Comparison of ENCODE assay signal across 14 mouse cellular contexts in the genomic region with DNA sequence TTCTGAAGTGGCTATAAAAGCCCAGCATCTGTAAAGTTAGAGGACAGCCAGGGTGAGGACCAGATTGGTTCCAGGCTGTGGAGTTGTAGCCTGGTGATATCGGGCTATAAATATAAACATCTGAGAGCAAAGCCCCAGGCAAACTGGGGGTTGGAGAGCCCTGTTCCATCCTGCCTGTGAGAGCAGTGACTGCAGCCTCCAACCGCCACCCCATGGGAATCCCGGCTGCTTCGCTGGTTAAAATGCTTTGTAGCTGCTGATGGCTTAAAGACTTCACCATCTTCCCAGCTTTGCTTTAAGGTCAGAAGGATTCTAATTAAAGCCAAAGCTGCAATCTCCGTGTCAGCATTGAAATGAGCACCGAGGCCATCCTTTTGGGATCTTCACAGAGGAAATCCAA. TPM values are rescaled to one million over a fixed set of nuclear protein-coding genes. Genes with fewer than 3 reads are reported as not detected.
DNase-seq lines count a peak whose midpoint lies in the region; ATAC-seq and TF ChIP-seq lines count a peak whose summit lies in the region.
"Had no signal": no experiment of that assay in that cellular context is flagged by ENCODE, and none has a peak within 500 bp of the region (broad histone marks: within the 10 kb centered on the region; RNA-seq: fewer than 3 reads in every experiment).

No protein-coding gene starts in this region.

- no peaks in the 10 kb centered on the region for H3K36me3 ChIP-seq in heart, embryonic 11.5 days (ENCODE audit: control insufficient read depth, insufficient read depth, low read length)
- H3K36me3 ChIP-seq in heart, embryonic 10.5 days = no peaks in the 10 kb centered on the region
- H3K36me3 ChIP-seq in midbrain, embryonic 12.5 days = no peaks in the 10 kb centered on the region
- H3K36me3 ChIP-seq: limb, embryonic 15.5 days had no signal

- no peak for DNase-seq in heart, embryonic 10.5 days (ENCODE audit: low spot score)
- DNase-seq in brain, embryonic 14.5 days (ENCODE audit: low read depth) = peak; percentile 65
- DNase-seq in forelimb bud, embryonic 11.5 days (ENCODE audit: low read depth, low spot score) = peak; percentile 43
- DNase-seq in urinary bladder, postnatal 36 days (ENCODE audit: low spot score in 2 of 2) = no peak
- DNase-seq in left cerebral cortex, adult 11 months (ENCODE audit: low spot score) = no peak
- DNase-seq in frontal cortex, postnatal 14 days (ENCODE audit: low spot score in 2 of 2) = no peak
- DNase-seq: cerebellum, postnatal 14 days; gastrocnemius, postnatal 10 days; thymus, postnatal 25 days had no signal

- TF ChIP-seq POLR2A in brain, embryonic 14.5 days (IDR thresholded peaks at IDR 0.05; ENCODE audit: borderline replicate concordance, extremely low read depth, insufficient read depth, insufficient read length, poor library complexity, severe bottlenecking) = no peak

- H3K4me2 ChIP-seq in heart, embryonic 11.5 days = no peak overlapping the region; the same call in 1 of the 2 replicates
- 0 out of 2 replicates have a peak overlapping the region, but pooled peaks have one; percentile 13 for H3K4me2 ChIP-seq in midbrain, embryonic 12.5 days (replicated peaks)
- H3K4me2 ChIP-seq: limb, embryonic 15.5 days had no signal

- no peak overlapping the region for H3K4me3 ChIP-seq in heart, embryonic 11.5 days (ENCODE audit: low read depth, low read length)
- no peak overlapping the region for H3K4me3 ChIP-seq in heart, embryonic 10.5 days
- H3K4me3 ChIP-seq in midbrain, embryonic 12.5 days = no peak overlapping the region
- H3K4me3 ChIP-seq: limb, embryonic 15.5 days had no signal

- no peaks in the 10 kb centered on the region for H3K9me3 ChIP-seq in heart, embryonic 11.5 days (replicated peaks; ENCODE audit: control insufficient read depth, low read length)
- H3K9me3 ChIP-seq in heart, embryonic 10.5 days = no peaks in the 10 kb centered on the region
- no peaks in the 10 kb centered on the region for H3K9me3 ChIP-seq in midbrain, embryonic 12.5 days
- H3K9me3 ChIP-seq: limb, embryonic 15.5 days had no signal

- no peak overlapping the region for H3K27ac ChIP-seq in heart, embryonic 11.5 days (ENCODE audit: low read depth, low read length)
- H3K27ac ChIP-seq in heart, embryonic 10.5 days = no peak overlapping the region
- peak overlapping the region; percentile 31 for H3K27ac ChIP-seq in midbrain, embryonic 12.5 days (replicated peaks)
- H3K27ac ChIP-seq: limb, embryonic 15.5 days had no signal

- 55% methylated on average over 6 of the region's 6 CpGs for WGBS in heart, embryonic 11.5 days (ENCODE audit: insufficient replicate concordance)
- 47% methylated on average over 6 of the region's 6 CpGs for WGBS in heart, embryonic 10.5 days
- 23% methylated on average over 6 of the region's 6 CpGs for WGBS in midbrain, embryonic 12.5 days

- no peaks in the 10 kb centered on the region for H3K4me1 ChIP-seq in heart, embryonic 11.5 days (ENCODE audit: control insufficient read depth, insufficient read depth, low read length)
- H3K4me1 ChIP-seq in heart, embryonic 10.5 days = peaks cover 9% of the 10 kb centered on the region
- H3K4me1 ChIP-seq in midbrain, embryonic 12.5 days = peaks cover 18% of the 10 kb centered on the region

- 0 out of 2 replicates have a peak overlapping the region, but pooled peaks have one; percentile 12 for H3K9ac ChIP-seq in heart, embryonic 11.5 days (ENCODE audit: low read depth, low read length)
- no peak overlapping the region for H3K9ac ChIP-seq in midbrain, embryonic 12.5 days (replicated peaks)
- H3K9ac ChIP-seq: limb, embryonic 15.5 days had no signal

- TF ChIP-seq CTCF in brain, embryonic 14.5 days (IDR thresholded peaks at IDR 0.05; ENCODE audit: borderline replicate concordance, extremely low read depth, insufficient read depth, insufficient read length) = 0 out of 2 replicates have a peak, but pooled peaks have one; percentile 2

- H3K27me3 ChIP-seq in heart, embryonic 11.5 days (ENCODE audit: control insufficient read depth, insufficient read depth, low read length) = no peaks in the 10 kb centered on the region
- no peaks in the 10 kb centered on the region for H3K27me3 ChIP-seq in heart, embryonic 10.5 days (ENCODE audit: insufficient read depth, poor library complexity, severe bottlenecking)
- H3K27me3 ChIP-seq in midbrain, embryonic 12.5 days = no peaks in the 10 kb centered on the region
- H3K27me3 ChIP-seq: limb, embryonic 15.5 days had no signal

- ATAC-seq in heart, embryonic 11.5 days (replicated peaks; ENCODE audit: insufficient number of reproducible peaks, low FRiP score, low TSS enrichment) = no peak
- peak; percentile 65; the same call in 1 of the 2 replicates for ATAC-seq in midbrain, embryonic 12.5 days (ENCODE audit: low FRiP score, low read depth)
- ATAC-seq: intestine, embryonic 16.5 days; lung, postnatal 0 days had no signal

RNA-seq across cellular contexts. Expression of a gene that starts 32.2 kb away (rescaled TPM):
- 9.2 and 9.8 TPM in 2 replicates for polyA plus RNA-seq in heart, embryonic 11.5 days (2014; fragmentation: Nextera tagmentation; extraction: Ambion mirVana)
- polyA plus RNA-seq in heart, embryonic 10.5 days (2016; fragmentation: Nextera tagmentation; extraction: Ambion mirVana) = 12.1 and 19.4 TPM in 2 replicates
- polyA plus RNA-seq in brain, embryonic 14.5 days (2012; rRNA removed) = 107 and 112 TPM in 2 replicates
- polyA plus RNA-seq in midbrain, embryonic 12.5 days (2016; fragmentation: Nextera tagmentation; extraction: Ambion mirVana) = 36.1 and 36.7 TPM in 2 replicates

Comparison
In these comparisons a context has a peak if more than half of its experiments do, and no peak if none do; other contexts are left out.
1. DNase-seq: peak in brain, embryonic 14.5 days (single experiment) and forelimb bud, embryonic 11.5 days (single experiment); none in heart, embryonic 10.5 days (single experiment), urinary bladder, postnatal 36 days (0 of 2), left cerebral cortex, adult 11 months (single experiment) and frontal cortex, postnatal 14 days (0 of 2).